In the genomic region with DNA sequence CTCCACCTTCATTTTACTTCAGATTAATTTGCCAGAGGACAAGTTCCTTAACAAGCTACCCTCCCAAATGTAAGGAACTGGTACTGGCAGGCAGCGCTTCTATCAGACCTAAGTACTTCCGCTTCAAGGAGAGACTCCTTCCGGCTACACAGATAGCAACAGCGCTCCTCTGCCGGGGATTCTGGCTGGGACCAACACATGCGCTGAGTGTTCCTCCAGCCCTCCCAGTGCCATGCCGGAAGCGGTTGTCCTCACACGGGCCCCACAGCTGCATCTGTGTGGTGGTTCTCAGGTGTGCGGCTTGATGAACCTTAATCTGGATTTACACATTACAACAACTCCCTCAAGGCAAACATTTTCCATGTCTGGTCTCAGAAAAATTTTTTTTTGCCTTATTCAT, we compare ENCODE assay signal across 21 mouse cellular contexts.
DNase-seq lines count a peak whose midpoint lies in the region; ATAC-seq lines count a peak whose summit lies in the region.
"Had no signal": no experiment of that assay in that cellular context is flagged by ENCODE, and none has a peak within 500 bp of the region (broad histone marks: within the 10 kb centered on the region; RNA-seq: fewer than 3 reads in every experiment).

No protein-coding gene starts in this region.

- H3K4me2 ChIP-seq in kidney, embryonic 15.5 days = no peak overlapping the region
- H3K4me2 ChIP-seq: forebrain, embryonic 15.5 days; hindbrain, embryonic 13.5 days; neural tube, embryonic 15.5 days had no signal

- peak; percentile 97 for ATAC-seq in frontal cortex, adult (ENCODE audit: low TSS enrichment)
- no peak for ATAC-seq in kidney, embryonic 15.5 days (replicated peaks; ENCODE audit: low FRiP score)
- ATAC-seq: forebrain, embryonic 15.5 days; liver, postnatal 0 days had no signal

- H3K9ac ChIP-seq in kidney, embryonic 15.5 days = no peak overlapping the region
- H3K9ac ChIP-seq: forebrain, embryonic 15.5 days; hindbrain, embryonic 13.5 days; liver, postnatal 0 days; neural tube, embryonic 15.5 days had no signal

- no peaks in the 10 kb centered on the region for H3K36me3 ChIP-seq in kidney, embryonic 15.5 days
- H3K36me3 ChIP-seq: forebrain, embryonic 15.5 days; hindbrain, embryonic 13.5 days; limb, embryonic 10.5 days; neural tube, embryonic 15.5 days had no signal

- H3K4me3 ChIP-seq in kidney, embryonic 15.5 days (replicated peaks) = no peak overlapping the region
- H3K4me3 ChIP-seq: forebrain, embryonic 15.5 days; hindbrain, embryonic 13.5 days; limb, embryonic 10.5 days; megakaryocyte, embryonic 14.5 days; neural tube, embryonic 15.5 days had no signal

- DNase-seq in frontal cortex, postnatal 10 days (ENCODE audit: low spot score in 2 of 2) = no peak
- DNase-seq in layer of hippocampus, adult 9-11 months = peak; percentile 4
- DNase-seq in layer of hippocampus, adult 9-10 months (ENCODE audit: low spot score) = no peak
- DNase-seq in thymus, adult 18-20 months = peak; percentile 16 to 22
- no peak for DNase-seq in thymus, postnatal 0 days (ENCODE audit: low spot score)
- no peak for DNase-seq in c-Kit-positive CD71-positive TER-119-positive erythroid progenitor cells, embryonic 14.5 days (ENCODE audit: low spot score)
- DNase-seq: cerebellum, adult 11 months; cerebellum, postnatal 14 days; gastrocnemius, postnatal 36 days; kidney, adult 9 months; liver, postnatal 0 days; lung, postnatal 14 days; right cerebral cortex, postnatal 14 days had no signal

- 90% methylated on average over 10 of the region's 10 CpGs for WGBS in kidney, embryonic 15.5 days

- H3K27ac ChIP-seq in kidney, embryonic 15.5 days = no peak overlapping the region
- H3K27ac ChIP-seq: forebrain, embryonic 15.5 days; hindbrain, embryonic 13.5 days; limb, embryonic 10.5 days; neural tube, embryonic 15.5 days; stomach, postnatal 0 days had no signal

- no peaks in the 10 kb centered on the region for H3K27me3 ChIP-seq in kidney, embryonic 15.5 days
- H3K27me3 ChIP-seq: forebrain, embryonic 15.5 days; hindbrain, embryonic 13.5 days; megakaryocyte, embryonic 14.5 days; neural tube, embryonic 15.5 days had no signal

- H3K4me1 ChIP-seq in kidney, embryonic 15.5 days = 0 out of 2 replicates have a peak, but pooled peaks cover 5% of the 10 kb centered on the region
- H3K4me1 ChIP-seq: forebrain, embryonic 15.5 days; limb, embryonic 10.5 days; megakaryocyte, embryonic 14.5 days; neural tube, embryonic 15.5 days had no signal

- no peaks in the 10 kb centered on the region for H3K9me3 ChIP-seq in kidney, embryonic 15.5 days (replicated peaks)
- H3K9me3 ChIP-seq: forebrain, embryonic 15.5 days; hindbrain, embryonic 13.5 days; limb, embryonic 10.5 days; neural tube, embryonic 15.5 days had no signal

Comparison
In these comparisons a context has a peak if more than half of its experiments do, and no peak if none do; other contexts are left out.
1. DNase-seq: peak in layer of hippocampus, adult 9-11 months (single experiment) and thymus, adult 18-20 months (2 of 2); none in frontal cortex, postnatal 10 days (0 of 2), layer of hippocampus, adult 9-10 months (single experiment), thymus, postnatal 0 days (single experiment) and c-Kit-positive CD71-positive TER-119-positive erythroid progenitor cells, embryonic 14.5 days (single experiment).